Comparison of ENCODE assay signal across 8 mouse cellular contexts in genomic region chr5:83484135-83484534, GRCm38 (mm10).
DNase-seq lines count a peak whose midpoint lies in the region; ATAC-seq and TF ChIP-seq lines count a peak whose summit lies in the region.

No protein-coding gene starts in this region.

- H3K27me3 ChIP-seq in forebrain, embryonic 11.5 days (ENCODE audit: control insufficient read depth, insufficient read depth, low read length) = no peaks in the 10 kb centered on the region
- H3K27me3 ChIP-seq in forebrain, embryonic 10.5 days (ENCODE audit: poor library complexity, severe bottlenecking) = no peaks in the 10 kb centered on the region
- no peaks in the 10 kb centered on the region for H3K27me3 ChIP-seq in liver, postnatal 0 days (ENCODE audit: insufficient read depth, low read length)

- no peak overlapping the region for H3K4me2 ChIP-seq in forebrain, embryonic 11.5 days (ENCODE audit: low read depth, low read length, severe bottlenecking)
- no peak overlapping the region for H3K4me2 ChIP-seq in liver, postnatal 0 days (ENCODE audit: low read depth, low read length)

- H3K9me3 ChIP-seq in forebrain, embryonic 11.5 days (ENCODE audit: control insufficient read depth, low read length) = no peaks in the 10 kb centered on the region
- no peaks in the 10 kb centered on the region for H3K9me3 ChIP-seq in forebrain, embryonic 10.5 days
- no peaks in the 10 kb centered on the region for H3K9me3 ChIP-seq in liver, postnatal 0 days (ENCODE audit: low read length)

- no peak for TF ChIP-seq EP300 in liver, postnatal 0 days (IDR thresholded peaks at IDR 0.05; ENCODE audit: low read depth)

- H3K4me1 ChIP-seq in forebrain, embryonic 11.5 days (replicated peaks; ENCODE audit: control insufficient read depth, insufficient read depth, low read length) = no peaks in the 10 kb centered on the region
- H3K4me1 ChIP-seq in forebrain, embryonic 10.5 days = no peaks in the 10 kb centered on the region
- H3K4me1 ChIP-seq in liver, postnatal 0 days (ENCODE audit: insufficient read depth) = no peaks in the 10 kb centered on the region

- peak; percentile 50 for TF ChIP-seq CTCF in liver, postnatal 0 days (IDR thresholded peaks at IDR 0.05; ENCODE audit: low read depth)

- no peak overlapping the region for H3K4me3 ChIP-seq in forebrain, embryonic 11.5 days (ENCODE audit: low read depth, low read length)
- no peak overlapping the region for H3K4me3 ChIP-seq in forebrain, embryonic 10.5 days
- no peak overlapping the region for H3K4me3 ChIP-seq in liver, postnatal 0 days (ENCODE audit: low read depth, low read length)

- WGBS in forebrain, embryonic 11.5 days = 12% methylated on average over 1 of the region's 1 CpGs
- WGBS in forebrain, embryonic 10.5 days = 15% methylated on average over 1 of the region's 1 CpGs
- WGBS in liver, postnatal 0 days (ENCODE audit: insufficient replicate concordance) = 22% methylated on average over 1 of the region's 1 CpGs
- 7% methylated on average over 1 of the region's 1 CpGs for WGBS in large intestine, adult 2 months

- 0 out of 2 replicates have a peak, but pooled peaks have one; percentile 61 for ATAC-seq in forebrain, embryonic 11.5 days (replicated peaks; ENCODE audit: low FRiP score)
- ATAC-seq in liver, postnatal 0 days = no peak

- H3K9ac ChIP-seq in forebrain, embryonic 11.5 days (ENCODE audit: low read length) = no peak overlapping the region
- H3K9ac ChIP-seq in liver, postnatal 0 days (replicated peaks) = no peak overlapping the region

- no peak for DNase-seq in forebrain, embryonic 11.5 days (ENCODE audit: low spot score)
- no peak for DNase-seq in forebrain, embryonic 10.5 days (ENCODE audit: extremely low spot score, low spot score)
- no peak for DNase-seq in liver, postnatal 0 days
- DNase-seq in liver = no peak
- DNase-seq in brain, adult 2 months (ENCODE audit: low read depth, low spot score) = peak; percentile 63
- DNase-seq in large intestine, adult 2 months (ENCODE audit: low read depth, low spot score) = peak; percentile 2
- peak; percentile 49 for DNase-seq in right cerebral cortex, postnatal 4 days
- DNase-seq in urinary bladder, adult 18-20 months (ENCODE audit: low spot score in 2 of 2) = no peak

- no peak overlapping the region for H3K27ac ChIP-seq in forebrain, embryonic 11.5 days (ENCODE audit: low read depth, low read length)
- no peak overlapping the region for H3K27ac ChIP-seq in forebrain, embryonic 10.5 days
- no peak overlapping the region for H3K27ac ChIP-seq in liver, postnatal 0 days (ENCODE audit: low read depth)

- no peaks in the 10 kb centered on the region for H3K36me3 ChIP-seq in forebrain, embryonic 11.5 days (ENCODE audit: control insufficient read depth, insufficient read depth, low read length)
- no peaks in the 10 kb centered on the region for H3K36me3 ChIP-seq in forebrain, embryonic 10.5 days (replicated peaks)
- H3K36me3 ChIP-seq in liver, postnatal 0 days (replicated peaks; ENCODE audit: insufficient read depth, low read length) = no peaks in the 10 kb centered on the region

Comparison
In these comparisons a context has a peak if more than half of its experiments do, and no peak if none do; other contexts are left out.
1. DNase-seq: peak in brain, adult 2 months (single experiment), large intestine, adult 2 months (single experiment) and right cerebral cortex, postnatal 4 days (single experiment); none in forebrain, embryonic 11.5 days (single experiment), forebrain, embryonic 10.5 days (single experiment), liver, postnatal 0 days (single experiment), liver (single experiment) and urinary bladder, adult 18-20 months (0 of 2).